Mouse (Mus musculus) adrenal gland, postnatal 10 days (tissue): ENCODE data around the gene Scn1a. TPM values are rescaled to one million over a fixed set of nuclear protein-coding genes. Genes with fewer than 3 reads are reported as not detected.

Experiments
- DNase-seq: peaks from one replicate; pipeline ENCODE4 v3.0.0; 2021; ENCODE audit warnings: mixed read lengths
- total RNA-seq, 2 experiments: library from RNA; stranded (reverse); gene quantifications; 2 replicates each; pipeline ENCODE4 v1.2.3; 2021

Gene Scn1a
- total RNA-seq, 2 experiments from 2014 or later = 0.12 to 0.42 TPM

GRCm38 (mm10) chr2:66244013-66244412, 196.6 kb downstream of the Scn1a start:
- no peak for DNase-seq

GRCm38 (mm10) chr2:66240334-66240733, 200.3 kb downstream of the Scn1a start:
- no peak for DNase-seq

- no peak for DNase-seq
Measured at GRCm38 (mm10) chr2:66238886-66239285, 201.8 kb downstream of the Scn1a start.

- no peak for DNase-seq
Measured at GRCm38 (mm10) chr2:66220954-66221353, 219.7 kb downstream of the Scn1a start.

Other genes starting within 250 kb of the Scn1a start
- 1 to 10 TPM; 6.1 TPM for gene Ttc21b, start 184.2 kb downstream of the Scn1a start, total RNA-seq
- 1 to 10 TPM; 1.4 to 3.3 TPM for gene Scn9a, start 194.1 kb upstream of the Scn1a start, total RNA-seq